In genomic region chr7:123177215-123177614, GRCm38 (mm10) we compare ENCODE assay signal across 28 mouse cellular contexts. TPM values are rescaled to one million over a fixed set of nuclear protein-coding genes. Genes with fewer than 3 reads are reported as not detected.
"Had no signal": no experiment of that assay in that cellular context is flagged by ENCODE, and none has a peak within 500 bp of the region (broad histone marks: within the 10 kb centered on the region; RNA-seq: fewer than 3 reads in every experiment).

No protein-coding gene starts in this region.

- H3K4me3 ChIP-seq: heart, embryonic 10.5 days; heart, embryonic 12.5 days; hindbrain, embryonic 12.5 days; layer of hippocampus, adult 2 months; left cerebral cortex, adult 2 months; limb, embryonic 13.5 days; limb, embryonic 15.5 days; liver, embryonic 13.5 days; liver, embryonic 15.5 days had no signal

- H3K9ac ChIP-seq: forebrain, postnatal 0 days; heart, embryonic 12.5 days; hindbrain, embryonic 12.5 days; hindbrain, embryonic 14.5 days; limb, embryonic 13.5 days; limb, embryonic 15.5 days; liver, embryonic 13.5 days; liver, embryonic 15.5 days had no signal

- H3K27ac ChIP-seq: heart, embryonic 10.5 days; hindbrain, embryonic 12.5 days; hindbrain, embryonic 14.5 days; layer of hippocampus, adult 2 months; left cerebral cortex, adult 2 months; limb, embryonic 13.5 days; limb, embryonic 15.5 days; liver, embryonic 13.5 days; liver, embryonic 15.5 days had no signal

- H3K4me1 ChIP-seq: heart, embryonic 10.5 days; heart, embryonic 12.5 days; hindbrain, embryonic 12.5 days; limb, embryonic 13.5 days; limb, embryonic 15.5 days; liver, embryonic 13.5 days; liver, embryonic 15.5 days had no signal

- H3K9me3 ChIP-seq: heart, embryonic 10.5 days; heart, embryonic 12.5 days; hindbrain, embryonic 12.5 days; limb, embryonic 13.5 days; limb, embryonic 15.5 days; liver, embryonic 13.5 days; liver, embryonic 15.5 days had no signal

- H3K4me2 ChIP-seq: heart, embryonic 12.5 days; hindbrain, embryonic 12.5 days; hindbrain, embryonic 14.5 days; limb, embryonic 13.5 days; limb, embryonic 15.5 days; liver, embryonic 13.5 days; liver, embryonic 15.5 days had no signal

- H3K27me3 ChIP-seq: heart, embryonic 12.5 days; hindbrain, embryonic 12.5 days; limb, embryonic 13.5 days; limb, embryonic 15.5 days; liver, embryonic 13.5 days; liver, embryonic 15.5 days had no signal

- DNase-seq: forebrain, postnatal 0 days; gastrocnemius, postnatal 14 days; gastrocnemius, postnatal 36 days; heart, adult 18-20 months; heart, postnatal 10 days; heart, postnatal 36 days; kidney, adult 18-20 months; kidney, adult 8-10 months; kidney, postnatal 10 days; kidney, postnatal 25 days; kidney, postnatal 4 days; left cerebral cortex, postnatal 4 days; liver, embryonic 13.5 days had no signal

- ATAC-seq: forebrain, postnatal 0 days; hindbrain, embryonic 16.5 days; inflammation-experienced regulatory T-cells, adult 6 months had no signal

RNA-seq across cellular contexts. Expression of gene Slc5a11, which starts 37.4 kb away (rescaled TPM):
- total RNA-seq: gastrocnemius, adult 18-20 months; gastrocnemius, adult 8-10 months; gastrocnemius, postnatal 14 days; gastrocnemius, postnatal 36 days; heart, adult 18-20 months; heart, adult 8-10 months; heart, postnatal 10 days; heart, postnatal 36 days; left cerebral cortex, postnatal 4 days had no signal
- polyA plus RNA-seq: hindbrain, embryonic 12.5 days; hindbrain, embryonic 14.5 days; limb, embryonic 11.5 days; limb, embryonic 15.5 days had no signal
